Mouse (Mus musculus): ENCODE data around the gene Gnas. TPM values are rescaled to one million over a fixed set of nuclear protein-coding genes. Genes with fewer than 3 reads are reported as not detected.
A peak's percentile ranks its signal among the peaks of the same experiment; 100 is the strongest.
"Not testable (repeated sequence)": the region's sequence is repeated elsewhere in the genome, so short reads cannot be mapped to it uniquely, and the experiment has no call there.

The Gnas gene
- total RNA-seq, 1 experiment from 2014 or later: 4,967 TPM

DNA sequence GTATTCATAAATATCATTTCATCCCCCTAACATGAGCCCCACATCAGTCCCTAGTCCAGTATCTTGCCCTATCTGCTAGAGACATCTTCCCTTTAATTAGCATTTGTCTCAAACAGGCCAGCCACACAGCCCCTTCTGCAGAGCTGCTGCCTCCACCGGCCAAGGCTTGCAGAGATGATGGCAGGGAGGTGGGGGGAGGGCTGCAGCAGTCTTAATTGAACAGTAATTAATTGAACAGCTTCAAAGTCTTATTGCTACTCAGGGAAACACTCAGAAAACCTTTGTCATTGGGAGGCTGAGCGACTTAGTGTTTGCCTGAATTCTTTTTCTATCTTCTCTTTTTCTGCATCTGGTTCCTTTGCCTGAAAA, 7.5 kb downstream of the Gnas start:
- no peak for DNase-seq

DNA sequence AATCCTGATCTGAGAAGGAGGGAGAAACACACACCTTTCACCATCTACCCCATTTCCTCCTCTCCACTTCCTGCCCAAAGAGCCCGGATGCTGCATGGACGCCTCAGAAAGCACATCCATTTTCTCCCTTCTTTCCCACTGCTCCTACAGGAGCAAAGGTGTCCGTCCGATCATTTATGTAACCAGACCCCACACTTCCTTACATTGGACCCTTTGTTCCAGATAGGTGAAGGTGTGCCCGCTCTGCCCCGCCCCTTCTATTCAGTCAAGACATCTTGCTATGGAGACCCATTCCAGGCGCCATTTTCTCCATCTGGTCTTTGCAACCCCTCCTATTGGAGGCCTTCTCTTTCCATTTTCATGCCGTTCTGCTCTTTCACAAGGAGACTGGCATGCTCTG, 10.3 kb downstream of the Gnas start:
- no peak for DNase-seq

DNA sequence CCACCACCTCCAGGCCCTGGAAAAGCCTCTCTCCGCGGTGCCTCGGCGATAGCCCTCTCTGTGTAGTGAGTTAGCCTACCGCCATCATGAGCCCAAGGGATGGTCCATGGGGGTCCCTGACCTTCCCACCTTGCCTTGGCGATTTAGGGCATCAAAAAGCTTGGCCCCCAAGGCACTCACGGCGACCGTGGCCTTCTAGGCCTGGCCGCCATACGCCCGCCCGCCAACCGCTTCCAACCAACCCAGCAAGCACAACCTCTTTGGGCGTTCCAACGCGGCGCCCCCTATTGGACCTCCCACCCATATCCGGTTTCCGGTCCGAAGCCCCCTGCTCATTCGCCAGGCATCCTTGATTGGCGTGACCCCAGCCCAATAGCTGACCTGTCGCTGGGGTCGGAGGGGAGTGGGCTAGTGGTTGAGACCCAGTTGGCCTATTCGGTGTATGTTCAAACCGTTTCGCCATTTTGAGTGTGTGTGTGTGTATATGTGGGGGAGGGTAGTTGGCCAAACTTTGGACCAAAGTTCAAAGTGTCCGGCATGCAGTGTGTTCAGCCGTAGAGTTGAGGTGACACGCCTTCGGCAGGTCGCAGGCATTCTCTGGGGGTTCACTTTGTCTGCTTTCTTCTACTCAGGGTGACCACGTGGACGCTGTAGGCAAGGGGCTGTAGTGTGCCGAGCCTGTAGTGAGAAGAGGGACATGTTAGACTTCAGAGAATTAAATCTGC, 11.2 kb downstream of the Gnas start:
- DNase-seq: peak; percentile 89

DNA sequence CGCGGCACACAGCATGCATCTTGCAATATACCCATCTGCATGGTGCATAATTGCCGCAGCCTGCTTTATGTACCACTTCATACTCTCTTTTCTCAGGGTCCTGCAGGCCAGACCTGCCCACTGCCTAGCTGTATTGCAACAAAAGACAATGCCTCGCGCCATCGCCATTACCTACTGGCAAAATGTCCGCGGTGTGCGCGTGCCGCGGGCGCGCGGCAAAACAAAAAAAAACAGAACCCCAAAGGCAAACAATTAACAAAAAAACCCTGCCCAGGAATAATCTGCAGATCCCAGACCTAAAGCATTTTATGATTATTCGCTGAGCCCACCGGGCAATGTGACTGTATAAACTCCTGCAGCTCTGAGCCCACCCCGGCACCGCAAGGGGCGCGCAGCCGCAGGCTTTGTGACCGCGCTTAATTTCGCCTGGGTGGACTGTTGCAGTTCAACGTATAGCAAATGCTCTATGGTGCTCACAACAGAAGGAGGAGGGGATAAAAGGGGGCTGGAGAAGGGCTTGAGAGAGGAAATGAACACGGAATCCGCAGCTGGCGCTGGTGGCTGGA, 11.9 kb downstream of the Gnas start:
- no peak for DNase-seq

DNA sequence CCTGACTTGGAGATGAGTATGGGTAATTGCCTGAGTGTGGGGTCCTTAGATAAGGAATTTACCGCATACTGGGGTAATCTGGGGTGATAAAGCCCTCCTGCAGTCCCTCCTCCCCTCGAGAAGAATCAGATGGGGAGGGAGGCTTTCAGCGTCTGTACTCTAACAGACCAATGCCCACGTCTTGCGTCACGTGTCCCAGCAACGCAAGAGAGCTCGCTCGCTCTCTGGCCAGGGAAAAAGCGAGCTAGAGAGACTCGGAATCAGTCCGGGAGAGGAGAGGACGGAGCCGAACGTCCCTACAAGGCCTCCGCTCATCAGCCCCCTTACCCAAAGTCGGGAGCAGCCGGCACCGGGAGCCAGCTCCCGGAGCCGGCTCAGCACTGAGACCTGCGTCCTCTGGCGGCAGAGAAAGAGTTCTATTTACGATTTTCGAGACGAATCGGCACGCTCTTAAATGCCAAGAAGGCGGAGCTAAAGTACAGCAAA, 13.0 kb downstream of the Gnas start:
- DNase-seq: peak; percentile 65

DNA sequence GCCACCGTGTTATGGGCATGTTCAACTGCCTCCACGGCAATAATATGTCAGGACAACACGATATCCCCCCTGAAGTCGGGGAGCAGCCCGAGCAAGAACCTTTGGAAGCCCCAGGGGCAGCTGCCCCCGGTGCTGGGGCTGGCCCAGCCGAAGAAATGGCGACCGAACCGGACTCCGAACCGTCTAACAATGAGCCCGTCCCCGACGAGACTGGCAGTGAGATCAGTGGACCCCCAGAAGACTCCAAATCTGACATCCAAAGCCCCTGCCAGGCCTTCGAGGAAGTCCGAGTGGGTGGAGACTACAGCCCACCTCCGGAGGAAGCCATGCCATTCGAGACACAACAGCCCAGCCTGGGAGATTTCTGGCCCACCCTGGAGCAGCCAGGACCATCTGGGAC, 13.7 kb downstream of the Gnas start:
- no peak for DNase-seq

DNA sequence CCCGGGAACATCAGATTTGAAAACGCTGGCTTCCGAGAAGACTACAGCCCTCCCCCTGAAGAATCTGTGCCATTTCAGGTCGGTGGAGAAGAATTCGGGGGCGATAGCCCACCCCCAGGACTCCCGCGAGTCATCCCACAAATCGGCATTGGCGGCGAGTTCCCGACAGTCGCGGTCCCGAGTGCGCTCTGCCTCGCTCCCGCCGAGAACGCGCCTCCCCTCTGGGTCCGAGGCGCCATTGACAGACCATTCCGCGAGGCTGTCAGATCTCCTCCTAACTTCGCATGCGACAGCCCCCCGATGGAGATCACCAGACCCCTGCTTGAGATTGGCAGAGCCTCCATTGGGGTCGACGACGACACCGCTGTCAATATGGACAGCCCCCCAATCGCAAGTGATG, 14.4 kb downstream of the Gnas start:
- no peak for DNase-seq

DNA sequence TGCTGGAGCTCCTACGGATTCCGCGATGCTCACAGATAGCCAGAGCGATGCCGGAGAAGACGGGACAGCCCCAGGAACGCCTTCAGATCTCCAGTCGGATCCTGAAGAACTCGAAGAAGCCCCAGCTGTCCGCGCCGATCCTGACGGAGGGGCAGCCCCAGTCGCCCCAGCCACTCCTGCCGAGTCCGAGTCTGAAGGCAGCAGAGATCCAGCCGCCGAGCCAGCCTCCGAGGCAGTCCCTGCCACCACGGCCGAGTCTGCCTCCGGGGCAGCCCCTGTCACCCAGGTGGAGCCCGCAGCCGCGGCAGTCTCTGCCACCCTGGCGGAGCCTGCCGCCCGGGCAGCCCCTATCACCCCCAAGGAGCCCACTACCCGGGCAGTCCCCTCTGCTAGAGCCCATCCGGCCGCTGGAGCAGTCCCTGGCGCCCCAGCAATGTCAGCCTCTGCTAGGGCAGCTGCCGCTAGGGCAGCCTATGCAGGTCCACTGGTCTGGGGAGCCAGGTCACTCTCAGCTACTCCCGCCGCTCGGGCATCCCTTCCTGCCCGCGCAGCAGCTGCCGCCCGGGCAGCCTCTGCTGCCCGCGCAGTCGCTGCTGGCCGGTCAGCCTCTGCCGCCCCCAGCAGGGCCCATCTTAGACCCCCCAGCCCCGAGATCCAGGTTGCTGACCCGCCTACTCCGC, 15.1 kb downstream of the Gnas start:
- no peak for DNase-seq

DNA sequence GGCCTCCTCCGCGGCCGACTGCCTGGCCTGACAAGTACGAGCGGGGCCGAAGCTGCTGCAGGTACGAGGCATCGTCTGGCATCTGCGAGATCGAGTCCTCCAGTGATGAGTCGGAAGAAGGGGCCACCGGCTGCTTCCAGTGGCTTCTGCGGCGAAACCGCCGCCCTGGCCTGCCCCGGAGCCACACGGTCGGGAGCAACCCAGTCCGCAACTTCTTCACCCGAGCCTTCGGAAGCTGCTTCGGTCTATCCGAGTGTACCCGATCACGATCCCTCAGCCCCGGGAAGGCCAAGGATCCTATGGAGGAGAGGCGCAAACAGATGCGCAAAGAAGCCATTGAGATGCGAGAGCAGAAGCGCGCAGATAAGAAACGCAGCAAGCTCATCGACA, 15.6 kb downstream of the Gnas start:
- no peak for DNase-seq

DNA sequence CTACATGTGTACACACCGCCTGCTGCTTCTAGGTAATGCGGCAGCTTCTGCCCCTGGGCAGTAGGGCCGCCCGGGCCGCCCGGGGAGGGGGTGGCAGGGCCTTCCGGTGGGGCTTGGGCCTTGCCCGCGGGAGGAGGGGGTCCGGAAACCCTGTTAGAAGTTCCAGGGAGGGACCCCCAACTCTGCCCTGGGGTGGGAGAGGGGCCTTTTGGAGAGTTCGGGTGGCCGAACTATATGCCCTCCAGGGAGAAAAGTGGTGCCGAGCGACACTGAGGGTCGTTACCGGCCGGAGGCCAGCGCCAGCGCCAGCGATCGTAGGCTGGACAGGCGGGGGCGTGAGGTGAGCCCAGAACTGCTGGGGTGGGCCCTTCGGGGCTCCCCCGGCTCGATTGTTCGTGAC, 16.1 kb downstream of the Gnas start:
- no peak for DNase-seq

DNA sequence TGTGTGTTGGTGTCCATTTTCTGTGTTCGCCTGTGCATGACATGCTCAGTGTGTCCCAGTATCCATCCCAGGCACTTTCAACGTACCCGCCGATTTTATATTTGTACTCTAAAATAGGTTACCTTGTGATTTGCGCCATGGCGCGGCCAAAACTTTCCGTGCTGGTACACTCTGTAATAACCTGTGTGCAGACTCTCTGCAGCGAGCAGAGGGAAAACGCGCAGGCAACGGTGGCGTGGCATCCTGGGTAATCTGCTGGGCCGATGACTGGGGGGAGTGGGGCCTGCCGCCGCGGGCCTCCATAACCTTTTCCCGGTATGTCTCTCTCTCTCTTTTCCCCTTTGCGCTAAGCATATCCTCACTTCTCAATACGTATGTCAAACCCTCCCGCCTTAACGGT, 16.5 kb downstream of the Gnas start:
- DNase-seq: peak; percentile 21

DNA sequence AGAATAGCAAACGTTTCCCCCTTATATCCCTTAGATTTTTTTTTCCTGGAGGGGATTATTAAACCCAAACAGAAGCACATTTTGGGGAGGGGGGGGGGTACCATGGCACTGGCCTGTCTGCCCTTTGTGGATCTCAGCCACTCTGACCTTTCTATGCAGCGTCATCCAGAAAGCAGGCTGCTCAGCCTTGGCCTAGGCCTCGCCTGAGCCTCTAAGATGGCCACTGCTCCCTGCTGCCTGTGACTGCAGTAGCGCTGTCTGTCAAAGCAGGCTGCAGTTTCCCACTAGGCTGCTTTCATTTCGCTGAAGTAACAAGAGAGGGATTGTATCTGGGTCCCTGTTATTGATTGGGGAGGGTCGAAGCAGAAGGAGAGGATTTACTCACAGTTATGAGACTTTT, 18.4 kb downstream of the Gnas start:
- DNase-seq: no peak

DNA sequence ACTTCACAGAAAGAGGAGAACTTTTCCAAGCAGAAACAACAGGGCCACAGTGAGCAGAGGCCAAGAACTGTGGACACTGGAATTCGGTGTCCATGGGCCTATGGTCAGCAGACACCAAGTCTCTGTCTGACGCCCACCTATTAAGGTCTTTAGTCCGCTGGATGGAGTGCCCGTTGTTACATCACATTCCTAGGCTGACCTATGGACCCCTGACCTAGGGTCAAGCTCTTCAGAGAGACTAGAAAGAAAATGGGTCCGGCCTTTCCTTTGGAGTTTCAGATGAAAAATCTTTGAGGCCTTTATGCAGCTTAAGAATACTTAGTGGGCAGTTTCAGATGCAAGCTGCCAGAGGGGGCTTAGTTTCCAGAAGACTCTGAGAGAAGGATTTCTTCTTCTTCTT, 21.5 kb downstream of the Gnas start:
- no peak for DNase-seq

DNA sequence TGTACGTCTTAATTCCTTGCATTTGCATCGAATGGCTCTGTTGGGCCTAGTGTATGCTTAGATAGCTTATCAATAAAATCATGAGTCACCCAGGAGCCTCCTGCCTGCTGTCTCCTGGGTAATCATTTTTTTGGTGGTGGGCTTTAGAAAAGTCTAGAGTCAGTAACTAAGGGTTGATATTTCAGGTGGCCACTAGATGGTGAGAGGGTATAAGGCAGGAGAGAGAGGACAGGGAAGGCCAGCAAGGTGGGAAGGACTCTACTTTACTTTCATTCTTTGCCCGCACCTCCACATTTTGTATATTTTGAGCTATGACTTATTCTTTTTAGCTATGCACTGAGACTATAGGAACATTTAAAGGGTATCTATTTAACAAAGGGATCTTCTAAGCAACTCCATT, 23.8 kb downstream of the Gnas start:
- DNase-seq: no peak

DNA sequence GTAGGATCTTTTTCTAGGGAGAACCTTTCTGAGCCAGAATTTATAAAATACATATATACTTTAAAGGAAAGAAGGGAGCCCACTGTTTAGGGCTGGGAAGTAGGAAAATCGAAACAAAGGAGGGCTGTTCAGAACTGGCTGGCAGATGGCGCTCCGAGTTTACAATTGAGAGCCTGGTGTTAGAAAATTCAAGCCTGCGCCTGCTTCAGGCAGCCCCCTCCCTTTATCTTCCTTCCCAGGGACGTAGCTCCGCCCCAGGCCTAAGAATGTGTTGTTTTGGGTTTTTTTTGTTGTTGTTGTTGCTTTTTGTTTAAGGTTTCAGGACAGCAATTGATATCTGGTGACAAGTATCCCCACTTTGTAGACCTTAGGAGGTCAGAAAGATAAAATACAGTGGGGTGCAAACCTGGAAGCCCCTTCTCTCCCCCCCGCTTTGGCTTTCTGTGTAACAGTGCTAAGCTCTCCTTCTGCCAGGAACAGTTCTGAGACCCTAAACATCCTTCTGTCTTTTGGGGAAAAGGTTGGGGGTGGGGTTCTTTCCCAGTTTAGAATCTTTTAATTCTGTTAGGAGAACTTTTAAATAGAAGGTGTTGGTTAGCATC, 26.9 kb downstream of the Gnas start:
- peak; percentile 72 for DNase-seq

DNA sequence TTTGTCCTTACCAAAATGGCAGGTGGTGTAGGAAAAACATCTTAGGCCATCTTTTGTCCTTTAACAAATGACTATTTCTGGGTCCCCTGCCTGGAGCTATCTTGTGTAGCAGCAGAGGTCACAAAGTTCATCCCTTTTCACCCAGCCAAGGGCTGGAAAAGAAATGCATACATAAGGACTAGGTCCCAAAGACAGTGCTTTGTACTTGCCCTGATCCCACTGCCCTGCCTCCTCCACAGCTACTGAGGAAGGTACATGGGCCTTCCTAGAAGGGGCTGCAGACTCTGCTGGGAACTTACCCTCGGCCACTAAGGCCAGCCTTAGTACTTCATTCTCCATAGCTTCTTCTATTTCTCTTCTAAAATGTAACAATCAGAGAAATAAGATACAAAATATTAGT, 27.5 kb downstream of the Gnas start:
- DNase-seq: no peak

DNA sequence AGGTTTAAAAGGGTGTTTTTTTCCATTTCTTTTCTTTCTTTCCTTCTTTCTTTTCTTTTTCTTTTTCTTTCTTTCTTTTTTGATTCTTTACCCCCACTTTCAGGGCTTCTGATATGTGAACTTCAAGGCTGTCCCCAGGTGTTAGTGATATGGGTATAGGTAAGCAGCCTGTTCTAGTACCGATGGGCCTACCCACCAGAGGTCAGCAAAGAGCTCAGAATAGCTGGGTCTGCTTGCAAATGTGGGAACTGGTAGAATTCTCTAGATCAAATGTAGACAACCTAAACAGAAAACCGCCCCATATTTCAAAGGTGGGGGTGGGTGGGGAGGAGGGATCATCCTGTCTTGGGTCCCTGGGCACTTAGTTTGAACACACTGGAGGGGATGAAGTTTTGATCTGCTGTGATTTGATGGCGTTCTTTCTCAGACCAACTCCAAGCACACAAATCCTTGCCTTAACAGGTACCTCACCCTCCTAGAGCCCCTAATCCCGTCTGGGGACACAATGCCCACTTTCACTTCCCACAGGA, 28.1 kb downstream of the Gnas start:
- peak; percentile 86 for DNase-seq

DNA sequence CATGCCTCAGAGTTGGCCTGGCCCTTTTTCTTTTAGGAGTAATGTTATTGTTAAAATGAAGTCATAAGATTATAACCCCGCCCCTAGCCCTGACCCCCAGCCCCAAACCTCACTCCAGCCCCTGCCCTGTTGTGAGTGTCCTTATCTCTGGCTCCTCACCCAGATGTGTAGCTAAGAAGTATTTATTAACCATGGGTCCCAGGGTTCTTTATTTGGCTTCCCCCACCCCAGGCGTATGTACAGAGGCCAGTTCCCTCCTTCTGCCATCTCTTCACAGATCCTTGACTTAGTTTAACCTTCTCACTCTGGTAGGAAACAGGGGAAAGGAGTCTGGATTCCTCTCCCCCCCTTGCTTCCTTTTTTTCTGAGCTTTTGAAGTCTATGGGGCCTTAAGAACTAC, 28.5 kb downstream of the Gnas start:
- no peak for DNase-seq

DNA sequence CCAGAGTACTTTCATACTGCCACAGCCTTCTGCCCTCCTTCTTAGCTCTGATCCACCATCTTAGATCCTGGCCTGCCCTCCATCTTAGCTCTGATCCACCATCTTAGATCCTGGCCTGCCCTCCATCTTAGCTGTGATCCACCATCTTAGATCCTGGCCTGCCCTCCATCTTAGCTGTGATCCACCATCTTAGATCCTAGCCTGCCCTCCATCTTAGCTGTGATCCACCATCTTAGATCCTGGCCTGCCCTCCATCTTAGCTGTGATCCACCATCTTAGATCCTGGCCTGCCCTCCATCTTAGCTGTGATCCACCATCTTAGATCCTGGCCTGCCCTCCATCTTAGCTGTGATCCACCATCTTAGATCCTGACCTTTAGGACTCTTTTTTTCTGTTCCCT, 31.3 kb downstream of the Gnas start:
- not testable (repeated sequence) for DNase-seq

DNA sequence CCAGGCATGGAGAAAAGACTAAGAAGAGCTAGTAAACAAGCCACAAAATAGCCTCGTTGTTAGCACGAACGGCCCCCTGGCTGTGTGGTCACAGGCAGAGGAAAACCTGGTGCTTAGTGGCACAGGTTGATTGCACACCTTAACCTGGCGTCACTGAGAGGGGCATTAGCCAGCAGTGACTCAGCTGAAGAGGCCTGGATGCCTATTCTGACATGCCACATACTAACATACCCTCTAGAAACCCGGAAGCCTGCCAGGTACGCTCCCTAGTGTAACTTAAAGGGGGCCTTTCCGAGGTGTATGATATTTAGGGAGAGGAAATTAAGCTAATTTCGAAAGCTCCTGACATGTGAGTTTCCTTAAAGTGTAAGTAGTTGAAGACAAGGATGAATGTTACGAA, 32.5 kb downstream of the Gnas start:
- DNase-seq: no peak

DNA sequence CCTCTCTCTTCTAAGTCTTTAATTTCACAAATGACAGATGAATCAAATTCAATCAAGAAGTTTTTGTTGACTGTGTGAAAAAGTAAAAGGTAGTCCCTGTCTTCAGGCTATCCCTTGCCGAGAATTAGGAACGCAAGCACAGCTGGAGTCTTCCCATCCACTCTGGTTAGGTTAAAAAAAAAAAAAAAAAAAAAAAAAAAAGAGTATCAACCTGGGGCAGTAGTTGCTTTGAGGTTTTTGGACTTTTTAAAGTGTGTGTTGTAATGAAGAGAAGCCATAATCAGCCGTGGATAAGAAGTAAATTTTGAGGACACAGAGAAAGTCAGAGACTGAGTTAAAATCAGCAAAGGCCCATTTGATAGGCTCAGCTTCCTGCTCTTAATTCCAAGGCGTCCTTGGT, 41.9 kb downstream of the Gnas start:
- DNase-seq: no peak

DNA sequence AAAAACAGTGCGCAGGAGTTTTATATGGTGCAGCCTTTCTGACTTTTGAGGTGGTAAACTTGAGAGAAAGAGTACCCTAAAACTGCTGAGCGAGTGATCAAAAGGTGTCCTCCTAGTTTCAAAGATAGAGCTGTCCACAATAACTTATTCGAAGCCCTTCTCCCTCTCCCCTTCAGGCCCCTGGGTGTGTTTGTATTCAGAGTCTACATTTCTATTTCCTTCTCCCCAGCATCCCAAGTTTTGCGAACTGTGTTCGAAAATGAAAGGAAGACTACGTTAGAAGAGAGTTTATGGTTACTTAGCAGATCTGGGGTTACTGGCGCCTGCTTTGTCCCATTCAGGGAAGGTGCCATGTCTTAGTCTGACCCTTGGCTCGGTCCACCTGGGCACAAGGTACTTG, 42.4 kb downstream of the Gnas start:
- DNase-seq: no peak

DNA sequence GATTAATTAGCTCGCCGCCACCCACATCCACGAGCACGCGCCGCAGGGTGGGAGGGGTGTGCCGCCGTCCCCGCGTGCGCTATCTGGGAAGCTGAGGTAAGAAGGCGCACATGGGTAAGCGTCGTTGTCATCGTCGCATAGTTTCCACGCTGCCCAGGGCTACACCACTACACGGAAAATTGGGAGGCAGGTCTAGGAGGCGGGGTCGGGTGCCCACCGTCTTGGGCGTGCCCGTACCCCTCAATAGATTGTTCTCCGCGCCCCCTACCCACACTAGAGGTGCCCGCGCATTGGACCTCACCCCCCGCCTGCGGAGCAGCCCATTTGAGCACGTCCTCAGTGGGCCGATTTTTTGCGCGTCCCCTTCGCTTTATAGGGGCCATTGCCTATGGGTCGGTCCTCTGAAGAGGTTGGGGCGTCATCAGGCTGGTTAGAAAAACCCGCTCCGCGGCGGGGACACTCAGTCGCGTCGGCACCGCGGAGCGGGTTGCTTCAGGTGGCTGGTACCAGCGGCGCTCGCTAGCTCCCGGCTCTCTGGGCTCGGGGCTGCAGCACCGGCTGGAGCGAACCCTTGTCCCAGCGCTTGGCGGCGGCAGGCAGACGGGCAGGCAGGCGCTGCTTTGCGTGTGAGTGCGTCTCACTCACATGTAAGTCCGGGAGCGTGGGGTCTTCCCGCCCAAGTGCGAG, 43.3 kb downstream of the Gnas start:
- peak; percentile 85 for DNase-seq
